Mouse (Mus musculus) CH12.LX (cell line): ENCODE data around the gene Tbc1d16.

Source experiments
- CTCF ChIP-seq, 2 experiments: IDR thresholded peaks in 1 of 2; conservative IDR thresholded peaks in 1 of 2; 2 replicates each; pipeline ENCODE4 v1.5.1; 2011 to 2012; ENCODE audit warnings: low read depth in 2 of 2, low read length in 2 of 2, improper control_type of control experiment in 1 of 2, inconsistent platforms in 1 of 2, mild to moderate bottlenecking in 1 of 2, moderate library complexity in 1 of 2
- POLR2A ChIP-seq: IDR thresholded peaks from 2 replicates; pipeline ENCODE4 v1.6.1; 2011; ENCODE audit warnings: low read depth, mild to moderate bottlenecking, improper control_type of control experiment, low read length
- USF1 ChIP-seq: IDR thresholded peaks from 2 replicates; pipeline ENCODE4 v1.6.1; 2014; ENCODE audit warnings: low read depth, mild to moderate bottlenecking, inconsistent platforms, low read length, improper control_type of control experiment

DNA sequence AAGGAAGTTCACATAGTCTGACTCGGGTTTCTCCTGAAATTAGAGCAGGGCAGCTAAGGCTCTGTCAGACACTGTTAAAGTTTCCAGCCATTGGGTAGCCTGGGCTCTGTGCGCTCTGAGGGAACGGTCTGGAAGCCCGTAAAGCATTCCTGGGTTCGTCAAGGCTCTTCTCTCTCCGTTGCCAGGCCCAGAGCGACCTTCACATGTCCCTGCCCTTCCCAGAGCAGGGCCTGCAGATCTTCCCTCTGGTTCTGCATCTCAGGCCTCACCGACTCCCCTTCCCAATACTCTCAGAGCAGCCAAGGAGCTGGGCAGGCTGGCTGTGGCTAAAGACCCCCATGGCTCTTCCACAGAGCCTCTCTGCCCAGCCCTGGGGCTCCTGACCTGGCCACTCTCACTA, 85.7 kb downstream of the Tbc1d16 start:
- no peak for TF ChIP-seq POLR2A
- no peak for TF ChIP-seq USF1
- TF ChIP-seq CTCF (conservative IDR thresholded peaks at IDR 0.05 in 1 of 2, IDR thresholded peaks at IDR 0.05 in 1 of 2; ENCODE audit: low read depth in 2 of 2, low read length in 2 of 2), result no peak
